Mouse (Mus musculus): ENCODE data around the gene Heatr4.

Gene Heatr4

GRCm38 (mm10) chr12:83998341-83999107, 13.9 kb upstream of the Heatr4 start:
- no peak for DNase-seq (ENCODE audit: low spot score)

DNA sequence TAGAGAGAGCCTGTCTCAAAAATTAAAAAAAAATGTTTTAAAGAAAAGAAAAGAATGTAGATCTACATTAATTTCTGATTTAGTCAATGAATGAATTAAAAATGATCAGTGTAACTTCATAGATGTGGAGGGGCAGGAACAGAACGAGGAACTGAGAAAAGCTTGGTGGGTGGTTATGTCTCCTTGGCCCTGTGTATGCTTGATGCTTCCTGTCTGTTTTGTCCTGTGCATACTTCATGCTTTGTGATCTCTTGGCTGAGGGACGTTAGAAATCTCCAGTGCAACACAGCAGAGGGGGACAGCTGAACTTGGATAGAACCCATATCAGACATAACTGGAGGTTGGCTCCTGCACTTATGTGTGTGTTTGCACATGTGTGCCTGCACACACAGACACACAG, 12.6 kb upstream of the Heatr4 start:
- DNase-seq (ENCODE audit: low spot score) = no peak

DNA sequence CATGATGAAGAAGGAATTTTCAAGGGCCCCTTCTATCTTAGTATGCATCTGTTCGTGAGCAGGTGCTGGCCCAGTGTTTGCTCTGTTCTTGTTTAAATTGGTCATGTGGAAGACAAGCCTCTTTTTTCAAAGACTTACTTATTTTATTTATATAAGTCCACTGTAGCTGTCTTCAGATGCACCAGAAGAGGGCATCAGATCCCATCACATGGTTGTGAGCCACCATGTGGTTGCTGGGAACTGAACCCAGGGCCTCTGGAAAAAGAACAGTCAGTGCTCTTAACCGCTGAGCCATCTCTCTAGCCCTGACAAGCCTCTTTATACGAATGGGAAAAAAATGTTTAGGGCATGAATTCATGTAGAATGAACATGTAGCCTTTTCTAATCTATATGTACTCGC, 4.7 kb upstream of the Heatr4 start:
- DNase-seq (ENCODE audit: low spot score) = no peak

DNA sequence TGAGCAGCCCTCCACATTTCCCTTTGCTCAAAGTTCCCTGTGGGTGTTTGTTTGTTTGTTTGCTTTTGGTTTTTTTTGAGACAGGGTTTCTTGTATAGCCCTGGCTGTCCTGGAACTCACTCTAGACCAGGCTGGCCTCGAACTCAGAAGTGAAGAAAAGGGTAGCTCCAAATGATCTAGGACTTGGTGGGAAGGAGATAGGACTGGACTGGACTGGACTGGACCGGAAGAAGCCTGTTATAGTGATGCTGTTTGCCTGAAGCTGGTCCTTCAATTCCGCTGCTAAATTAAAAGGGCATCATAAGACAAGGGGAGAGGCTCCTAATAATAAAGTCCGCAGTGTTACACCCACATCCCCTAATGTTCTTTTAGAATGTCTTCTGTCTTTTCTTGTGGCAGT, 3.8 kb upstream of the Heatr4 start:
- DNase-seq (ENCODE audit: low spot score) = peak; percentile 29

DNA sequence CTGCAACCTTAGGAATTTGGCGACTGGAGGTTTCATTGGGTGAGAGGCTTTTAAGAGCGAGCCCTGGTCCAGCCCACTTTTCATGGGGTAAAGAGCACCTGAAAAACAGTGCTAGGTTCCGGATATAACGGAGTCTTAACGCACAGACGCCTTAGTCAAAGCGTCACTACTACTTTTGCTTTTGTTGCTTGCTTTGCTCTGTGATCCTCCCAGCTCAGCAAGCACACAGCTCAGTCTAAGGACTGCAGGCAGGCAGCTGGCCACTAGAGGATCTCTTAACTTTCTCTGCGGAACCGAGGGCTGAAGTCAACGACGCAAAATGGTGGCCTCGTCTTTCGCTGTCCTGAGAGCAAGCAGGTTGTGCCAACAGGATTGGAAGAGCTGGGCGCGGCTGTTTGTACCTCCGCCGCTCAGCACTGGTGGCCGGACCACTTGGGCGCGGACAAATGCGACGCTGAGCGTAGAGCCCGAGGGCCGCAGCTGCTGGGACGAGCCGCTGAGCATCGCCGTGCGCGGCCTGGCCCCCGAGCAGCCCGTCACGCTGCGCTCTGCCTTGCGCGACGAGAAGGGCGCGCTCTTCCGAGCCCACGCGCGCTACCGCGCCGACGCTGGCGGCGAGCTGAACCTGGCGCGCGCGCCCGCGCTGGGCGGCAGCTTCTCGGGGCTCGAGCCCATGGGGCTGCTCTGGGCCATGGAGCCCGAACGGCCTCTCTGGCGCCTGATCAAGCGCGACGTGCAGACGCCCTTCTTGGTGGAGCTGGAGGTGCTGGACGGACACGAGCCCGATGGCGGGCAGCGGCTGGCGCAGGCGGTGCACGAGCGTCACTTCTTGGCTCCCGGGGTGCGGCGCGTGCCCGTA, 3.2 kb upstream of the Heatr4 start, which contains the start of gene Acot2:
Acot2 (plus strand) TSS at position 279 of the 859 bp plus-strand sequence.
- DNase-seq (ENCODE audit: low spot score) = peak; percentile 85

- DNase-seq (ENCODE audit: low spot score) = peak; percentile 26
Measured at GRCm38 (mm10) chr12:83987242-83987582, 2.6 kb upstream of the Heatr4 start.

GRCm38 (mm10) chr12:83981615-83982014, 3.0 kb downstream of the Heatr4 start:
- DNase-seq (ENCODE audit: low spot score) = no peak

GRCm38 (mm10) chr12:83978862-83979261, 5.8 kb downstream of the Heatr4 start:
- no peak for DNase-seq (ENCODE audit: low spot score)

DNA sequence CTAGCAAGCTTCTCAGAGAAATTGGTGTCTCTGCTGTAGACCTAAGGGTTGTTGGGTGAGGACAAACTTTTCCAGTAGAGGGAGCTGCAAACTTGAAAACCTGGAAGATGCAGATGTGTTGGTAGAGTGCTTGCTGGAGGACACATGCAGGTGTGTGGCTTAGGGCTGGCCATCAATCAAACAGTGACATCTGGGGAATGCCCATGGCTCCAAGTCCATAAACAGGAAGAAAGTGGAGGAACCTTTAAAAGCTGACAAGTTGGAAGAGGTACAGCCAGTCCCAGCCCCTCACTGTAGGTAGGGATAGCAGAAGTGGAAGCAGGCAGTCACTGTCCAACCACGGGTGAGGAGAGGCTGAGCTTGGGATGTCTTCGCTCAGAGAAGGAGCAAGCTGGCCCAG, 12.5 kb downstream of the Heatr4 start:
- DNase-seq (ENCODE audit: low spot score) = peak; percentile 68

DNA sequence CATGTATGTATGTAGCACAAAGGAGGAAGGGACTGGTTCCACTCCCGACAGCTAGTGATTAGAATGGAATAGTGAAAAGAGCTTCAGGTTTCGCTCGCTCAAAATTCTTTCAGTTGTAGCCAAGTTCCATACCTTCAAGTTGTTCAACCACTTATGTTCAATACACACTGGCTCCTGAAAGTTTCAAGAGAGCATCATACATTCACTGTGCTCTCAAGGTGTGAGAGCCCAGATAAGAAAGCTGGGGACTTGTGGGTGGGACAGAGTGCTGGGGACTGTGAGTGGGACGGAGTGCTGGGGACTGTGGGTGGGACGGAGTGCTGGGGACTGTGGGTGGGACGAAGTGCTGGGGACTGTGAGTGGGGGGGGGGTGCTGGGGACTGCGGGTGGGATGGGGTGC, 19.4 kb downstream of the Heatr4 start:
- DNase-seq (ENCODE audit: low spot score) = no peak

- DNase-seq (ENCODE audit: low spot score) = no peak
Measured at GRCm38 (mm10) chr12:83958278-83958677, 26.4 kb downstream of the Heatr4 start.

- no peak for DNase-seq (ENCODE audit: low spot score)
Measured at GRCm38 (mm10) chr12:83951711-83952575, 32.7 kb downstream of the Heatr4 start.

DNA sequence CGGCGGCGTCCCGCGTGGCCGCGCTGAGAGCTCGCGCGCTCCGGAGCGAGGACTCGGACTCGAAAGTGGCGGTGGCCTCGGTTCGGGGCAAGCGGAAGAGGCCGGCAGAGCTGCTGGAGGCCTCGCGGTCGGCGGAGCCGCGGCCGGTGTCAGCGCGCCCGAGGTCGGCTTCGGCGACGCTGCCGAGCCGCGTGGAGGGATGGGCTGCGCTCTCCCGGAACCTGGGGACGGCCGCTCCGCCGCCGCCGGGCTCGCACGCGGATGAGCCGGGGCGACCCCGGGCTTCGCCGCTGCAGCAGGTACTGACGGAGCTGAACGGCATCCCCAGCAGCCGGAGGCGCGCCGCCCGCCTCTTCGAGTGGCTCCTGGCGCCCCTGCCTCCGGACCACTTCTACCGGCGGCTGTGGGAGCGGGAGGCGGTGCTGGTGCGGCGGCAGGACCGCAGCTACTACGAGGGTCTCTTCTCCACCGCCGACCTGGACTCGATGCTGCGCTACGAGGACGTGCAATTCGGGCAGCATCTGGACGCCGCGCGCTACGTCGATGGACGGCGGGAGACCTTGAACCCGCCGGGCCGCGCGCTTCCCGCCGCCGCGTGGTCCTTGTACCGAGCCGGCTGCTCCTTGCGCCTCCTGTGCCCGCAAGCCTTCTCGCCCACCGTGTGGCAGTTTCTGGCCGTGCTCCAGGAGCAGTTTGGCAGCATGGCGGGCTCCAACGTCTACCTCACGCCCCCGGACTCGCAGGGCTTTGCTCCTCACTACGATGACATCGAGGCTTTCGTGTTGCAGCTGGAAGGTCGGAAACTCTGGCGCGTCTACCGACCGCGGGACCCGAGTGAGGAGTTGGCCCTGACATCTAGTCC, 33.6 kb downstream of the Heatr4 start:
- DNase-seq (ENCODE audit: low spot score) = peak; percentile 47

- peak; percentile 88 for DNase-seq (ENCODE audit: low spot score)
Measured at GRCm38 (mm10) chr12:83950493-83950839, 34.2 kb downstream of the Heatr4 start, which contains the start of gene Riox1. Gene Riox1, plus strand, starts transcription at chr12:83950608.

DNA sequence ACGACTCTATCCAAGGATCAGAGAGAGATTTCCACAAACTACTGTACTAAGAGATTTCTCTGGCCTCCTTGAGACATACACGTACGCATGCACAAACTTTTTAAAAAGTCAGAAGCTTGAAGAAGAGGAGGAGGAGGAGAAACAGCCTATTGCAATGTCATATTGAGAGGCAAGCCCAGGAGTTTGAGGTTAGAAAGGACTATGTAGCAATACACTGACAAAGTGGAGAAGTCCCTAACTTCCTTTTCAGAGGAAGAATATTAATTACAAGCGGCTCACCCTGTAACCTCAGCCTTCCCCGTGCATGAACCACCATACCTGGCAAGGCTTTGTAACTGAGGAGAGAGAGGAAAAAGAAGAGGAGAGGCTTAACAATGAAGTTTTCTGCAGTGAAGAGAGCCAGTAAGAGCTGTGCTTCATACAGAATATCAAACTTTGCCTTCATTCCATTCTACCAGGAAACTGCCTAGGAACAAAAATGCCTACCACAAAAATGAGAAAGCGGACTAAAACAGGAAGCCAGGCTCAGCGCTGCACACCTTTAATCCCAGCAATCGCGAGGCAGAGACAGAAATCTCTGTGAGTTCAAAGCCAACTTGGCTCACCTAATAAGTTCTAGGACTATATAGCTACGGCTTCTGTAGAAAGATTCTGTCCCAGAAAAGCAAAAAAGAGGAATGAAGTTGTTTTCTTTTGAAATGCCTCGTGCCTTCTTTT, 34.7 kb downstream of the Heatr4 start:
- no peak for DNase-seq (ENCODE audit: low spot score)

DNA sequence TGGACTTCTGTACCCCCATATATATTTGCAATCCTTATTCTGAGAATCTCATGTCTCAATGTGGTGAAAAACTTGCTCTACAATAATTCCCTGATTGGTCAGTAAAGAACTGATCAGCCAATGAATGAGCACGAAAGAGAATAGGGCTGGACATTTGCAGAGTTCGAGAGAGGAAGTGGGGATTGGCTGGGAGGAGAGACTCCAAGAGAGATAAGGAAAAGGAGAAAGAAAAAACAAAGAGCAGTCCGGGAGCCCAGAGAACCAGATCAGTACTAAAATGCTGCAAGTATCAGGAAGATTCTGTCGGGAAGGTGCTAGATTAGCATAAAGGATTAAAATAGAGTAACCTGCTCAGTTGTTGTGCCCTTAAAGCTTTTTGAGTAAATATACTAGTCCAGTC, 35.6 kb downstream of the Heatr4 start:
- no peak for DNase-seq (ENCODE audit: low spot score)

- no peak for DNase-seq (ENCODE audit: low spot score)
Measured at GRCm38 (mm10) chr12:83947260-83947811, 37.3 kb downstream of the Heatr4 start.

GRCm38 (mm10) chr12:83941938-83942337, 42.7 kb downstream of the Heatr4 start:
- DNase-seq (ENCODE audit: low spot score) = no peak

GRCm38 (mm10) chr12:83940031-83940430, 44.6 kb downstream of the Heatr4 start:
- no peak for DNase-seq (ENCODE audit: low spot score)

- no peak for DNase-seq (ENCODE audit: low spot score)
Measured at GRCm38 (mm10) chr12:83939332-83939731, 45.3 kb downstream of the Heatr4 start.

Measured in retina, embryonic 14.5 days (tissue).